Mouse (Mus musculus) neural tube, embryonic 12.5 days (tissue): ENCODE results near the gene Pir. TPM values are rescaled to one million over a fixed set of nuclear protein-coding genes. Genes with fewer than 3 reads are reported as not detected.
A peak's percentile ranks its signal among the peaks of the same experiment; 100 is the strongest.

Experiments used
- ATAC-seq: fragments of 200-750 bp; cut with Nextera tagmentation; 2 replicates; pipeline ENCODE4 v1.8.0; 2017; ENCODE audit warnings: low read depth, mild to moderate bottlenecking, moderate TSS enrichment, moderate library complexity; ENCODE audit not compliant: low FRiP score
- H3K27ac ChIP-seq: fragments of 300-500 bp; sonication (generic); 2 replicates; pipeline ENCODE4 v1.5.1; 2016
- H3K27me3 ChIP-seq: fragments of 300-500 bp; sonication (generic); replicated peaks from 2 replicates; pipeline ENCODE4 v1.6.1; 2016; ENCODE audit warnings: mild to moderate bottlenecking
- H3K36me3 ChIP-seq: fragments of 300-500 bp; sonication (generic); 2 replicates; pipeline ENCODE4 v1.6.1; 2016; ENCODE audit warnings: mild to moderate bottlenecking
- H3K4me1 ChIP-seq: fragments of 300-500 bp; sonication (generic); 2 replicates; pipeline ENCODE4 v1.6.1; 2016
- H3K4me2 ChIP-seq: fragments of 300-500 bp; sonication (generic); replicated peaks from 2 replicates; pipeline ENCODE4 v1.6.1; 2016; ENCODE audit warnings: mild to moderate bottlenecking
- H3K4me3 ChIP-seq: fragments of 300-500 bp; sonication (generic); 2 replicates; pipeline ENCODE4 v1.5.1; 2016
- H3K9ac ChIP-seq: fragments of 300-500 bp; sonication (generic); 2 replicates; pipeline ENCODE4 v1.6.1; 2016; ENCODE audit warnings: mild to moderate bottlenecking
- H3K9me3 ChIP-seq: fragments of 300-500 bp; sonication (generic); 2 replicates; pipeline ENCODE4 v1.6.1; 2016; ENCODE audit warnings: mild to moderate bottlenecking
- WGBS: fragments of 180-500 bp; shearing (Covaris S2); methylation state at CpG from one replicate; pipeline ENCODE4 v1.1.7; 2016; 5-methylcytosine and 5-hydroxymethylcytosine counted together
- polyA plus RNA-seq: library from polyadenylated mRNA; unstranded; fragments of >200 nt; fragmentation: Nextera tagmentation; extraction: Ambion mirVana; gene quantifications from 2 replicates; pipeline ENCODE4 v1.2.1, GENCODE M21; 2016

The Pir gene
- polyA plus RNA-seq, 1 experiment from 2014 or later, result 5.0 TPM

GRCm38 (mm10) chrX:164408301-164408927 lies 139.2 kb downstream of the Pir start:
- H3K9ac ChIP-seq, result no peak overlapping the region
- whole genome bisulfite sequencing, result 67% methylated on average over 3 of the region's 3 CpGs

GRCm38 (mm10) chrX:164410562-164410961 lies 141.4 kb downstream of the Pir start:
- Histone ChIP-seq H3K9ac (no peak overlapping the region), H3K4me2 (no peak overlapping the region), H3K27me3 (no peaks in the 10 kb centered on the region), H3K4me1 (no peaks in the 10 kb centered on the region), H3K4me3 (no peak overlapping the region), H3K36me3 (no peaks in the 10 kb centered on the region), H3K9me3 (no peaks in the 10 kb centered on the region), H3K27ac (no peak overlapping the region)
- WGBS, result 85% methylated on average over 1 of the region's 1 CpGs
- no peak for ATAC-seq

More at GRCm38 (mm10) chrX:164408301-164408927, 139.2 kb downstream of the Pir start:
- no peaks in the 10 kb centered on the region for H3K27me3 ChIP-seq
- no peak overlapping the region for H3K4me3 ChIP-seq
- H3K9me3 ChIP-seq, result no peaks in the 10 kb centered on the region
- H3K4me1 ChIP-seq, result no peaks in the 10 kb centered on the region
- H3K27ac ChIP-seq, result no peak overlapping the region
- no peak for ATAC-seq
- H3K36me3 ChIP-seq, result no peaks in the 10 kb centered on the region
- H3K4me2 ChIP-seq, result no peak overlapping the region

GRCm38 (mm10) chrX:164416803-164417202 lies 147.6 kb downstream of the Pir start:
- H3K27me3 ChIP-seq, result no peaks in the 10 kb centered on the region
- no peak overlapping the region for H3K27ac ChIP-seq
- no peaks in the 10 kb centered on the region for H3K36me3 ChIP-seq
- H3K4me1 ChIP-seq, result no peaks in the 10 kb centered on the region
- no peak overlapping the region for H3K4me2 ChIP-seq
- H3K4me3 ChIP-seq, result no peak overlapping the region
- no peak overlapping the region for H3K9ac ChIP-seq
- no peak for ATAC-seq
- no peaks in the 10 kb centered on the region for H3K9me3 ChIP-seq
- 85% methylated on average over 2 of the region's 2 CpGs for WGBS

GRCm38 (mm10) chrX:164418008-164418407 lies 148.8 kb downstream of the Pir start:
- H3K4me1 ChIP-seq, result no peaks in the 10 kb centered on the region
- H3K27me3 ChIP-seq, result no peaks in the 10 kb centered on the region
- no peak overlapping the region for H3K9ac ChIP-seq
- ATAC-seq, result no peak
- no peak overlapping the region for H3K4me2 ChIP-seq
- no peaks in the 10 kb centered on the region for H3K9me3 ChIP-seq
- no peak overlapping the region for H3K27ac ChIP-seq
- H3K36me3 ChIP-seq, result no peaks in the 10 kb centered on the region
- H3K4me3 ChIP-seq, result no peak overlapping the region

GRCm38 (mm10) chrX:164419471-164419939 lies 150.3 kb downstream of the Pir start, which contains the start of gene Piga:
Gene Piga (plus strand): TSS chrX:164419787.
- Histone ChIP-seq H3K9me3 (no peaks in the 10 kb centered on the region), H3K4me3 (peak within 1 kb of the TSS; percentile 49), H3K36me3 (no peaks in the 10 kb centered on the region), H3K27ac (no peak within 1 kb of the TSS), H3K4me2 (peak within 1 kb of the TSS; percentile 59), H3K4me1 (no peaks in the 10 kb centered on the region), H3K27me3 (no peaks in the 10 kb centered on the region), H3K9ac (peak within 1 kb of the TSS; percentile 56)
- ATAC-seq, result peak; percentile 99
- WGBS, result 19% methylated on average over 40 of the region's 40 CpGs

- 20% methylated on average over 13 of the region's 13 CpGs for WGBS
- Histone ChIP-seq H3K4me2 (peak overlapping the region; percentile 59), H3K9ac (peak overlapping the region; percentile 56), H3K27ac (no peak overlapping the region), H3K4me3 (peak overlapping the region; percentile 49), H3K36me3 (no peaks in the 10 kb centered on the region), H3K27me3 (no peaks in the 10 kb centered on the region), H3K4me1 (no peaks in the 10 kb centered on the region), H3K9me3 (no peaks in the 10 kb centered on the region)
- ATAC-seq, result peak; percentile 49
Measured at GRCm38 (mm10) chrX:164419955-164420354, 150.8 kb downstream of the Pir start.

- Histone ChIP-seq H3K4me1 (no peaks in the 10 kb centered on the region), H3K9ac (peak overlapping the region; percentile 56; the same call in 1 of the 2 replicates), H3K4me2 (peak overlapping the region; percentile 59), H3K27ac (no peak overlapping the region), H3K9me3 (no peaks in the 10 kb centered on the region), H3K36me3 (no peaks in the 10 kb centered on the region), H3K4me3 (peak overlapping the region; percentile 49), H3K27me3 (no peaks in the 10 kb centered on the region)
- 58% methylated on average over 3 of the region's 3 CpGs for WGBS
- no peak for ATAC-seq
Measured at GRCm38 (mm10) chrX:164420518-164420917, 151.3 kb downstream of the Pir start.

Other genes starting within 250 kb of the Pir start
- gene Car5b, start 241.4 kb upstream of the Pir start, polyA plus RNA-seq, result 0.53 and 0.56 TPM in 2 replicates
- gene Siah1b, start 192.9 kb upstream of the Pir start, polyA plus RNA-seq, result 34.2 and 36.5 TPM in 2 replicates
- gene Cltrn, start 180.5 kb upstream of the Pir start, polyA plus RNA-seq, result 0.20 TPM in 1 of 2 replicates, not detected in the other
- not detected in 2 replicates for gene Ace2, start 130.0 kb upstream of the Pir start, polyA plus RNA-seq
- gene Bmx, start 11.2 kb upstream of the Pir start, polyA plus RNA-seq, result 0.25 and 0.36 TPM in 2 replicates
- gene Vegfd, start 104.0 kb downstream of the Pir start, polyA plus RNA-seq, result 0.72 and 0.81 TPM in 2 replicates
- gene Piga, start 150.4 kb downstream of the Pir start, polyA plus RNA-seq, result 9.9 and 11.2 TPM in 2 replicates
- gene Asb11, start 167.6 kb downstream of the Pir start, polyA plus RNA-seq, result not detected in 2 replicates
- 0.36 TPM in 1 of 2 replicates, not detected in the other for gene Asb9, start 237.0 kb downstream of the Pir start, polyA plus RNA-seq